Mouse (Mus musculus) brain, embryonic 14.5 days (tissue): Measurements from ENCODE around the gene Thbs1. TPM values are rescaled to one million over a fixed set of nuclear protein-coding genes. Genes with fewer than 3 reads are reported as not detected.

ENCODE experiments used
- DNase-seq: peaks from one replicate; pipeline ENCODE4 v3.0.0-alpha.2; 2011; ENCODE audit warnings: low read depth
- CTCF ChIP-seq: fragments of 200-500 bp; IDR thresholded peaks from 2 replicates; pipeline ENCODE4 v1.5.1; 2012; ENCODE audit warnings: inconsistent platforms, mild to moderate bottlenecking, moderate library complexity, borderline replicate concordance; ENCODE audit not compliant: insufficient read depth, insufficient read length; ENCODE audit errors: extremely low read depth
- POLR2A ChIP-seq: fragments of 200-500 bp; IDR thresholded peaks from 2 replicates; pipeline ENCODE4 v1.6.1; 2012; ENCODE audit warnings: mild to moderate bottlenecking, inconsistent platforms, borderline replicate concordance; ENCODE audit not compliant: poor library complexity, insufficient read depth, insufficient read length, severe bottlenecking; ENCODE audit errors: extremely low read depth
- polyA plus RNA-seq: library from polyadenylated mRNA; depleted of rRNA; stranded (reverse); fragments of >200 nt; gene quantifications from 2 replicates; pipeline ENCODE4 v1.2.3, GENCODE M21; 2012; rRNA removed

The Thbs1 gene
- polyA plus RNA-seq, result 3.0 and 9.3 TPM in 2 replicates

DNA sequence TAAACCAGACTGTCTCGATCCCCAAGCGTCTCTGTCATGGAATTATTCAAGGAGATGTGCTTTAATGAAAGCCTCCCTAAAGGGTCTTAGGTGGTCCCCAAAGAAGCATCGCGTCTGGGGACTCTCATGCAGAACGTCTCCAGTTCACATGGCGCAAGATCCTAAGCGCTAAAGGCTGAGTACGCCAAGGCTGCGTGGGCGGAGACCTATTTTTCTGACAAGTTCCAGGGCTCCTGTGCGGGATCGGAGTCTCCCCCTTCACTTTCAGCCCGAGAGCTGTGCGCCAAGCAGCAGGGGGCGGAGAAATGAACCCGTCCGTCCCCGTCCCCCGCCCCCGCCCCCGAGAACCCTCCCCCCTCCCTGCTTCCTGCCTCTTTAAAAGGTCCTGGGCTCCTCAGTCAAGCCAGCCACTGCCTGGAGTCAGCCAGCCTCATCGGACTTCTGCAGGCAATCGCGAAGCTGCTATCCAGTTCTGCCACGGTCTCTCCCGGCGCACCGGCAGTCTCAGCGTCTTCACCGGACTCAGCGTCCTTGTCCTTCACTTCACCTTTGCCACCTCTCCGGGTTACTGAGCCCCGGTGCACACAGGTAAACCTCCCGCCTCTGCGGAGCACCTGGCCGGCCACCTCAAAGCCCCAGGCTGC, at the start of gene Thbs1:
Gene Thbs1, plus strand, starts transcription at position 389 of the 644 bp plus-strand sequence.
- DNase-seq, result peak; percentile 80
- TF ChIP-seq POLR2A (peak; percentile 33; the same call in 1 of the 2 replicates), CTCF (no peak)

DNA sequence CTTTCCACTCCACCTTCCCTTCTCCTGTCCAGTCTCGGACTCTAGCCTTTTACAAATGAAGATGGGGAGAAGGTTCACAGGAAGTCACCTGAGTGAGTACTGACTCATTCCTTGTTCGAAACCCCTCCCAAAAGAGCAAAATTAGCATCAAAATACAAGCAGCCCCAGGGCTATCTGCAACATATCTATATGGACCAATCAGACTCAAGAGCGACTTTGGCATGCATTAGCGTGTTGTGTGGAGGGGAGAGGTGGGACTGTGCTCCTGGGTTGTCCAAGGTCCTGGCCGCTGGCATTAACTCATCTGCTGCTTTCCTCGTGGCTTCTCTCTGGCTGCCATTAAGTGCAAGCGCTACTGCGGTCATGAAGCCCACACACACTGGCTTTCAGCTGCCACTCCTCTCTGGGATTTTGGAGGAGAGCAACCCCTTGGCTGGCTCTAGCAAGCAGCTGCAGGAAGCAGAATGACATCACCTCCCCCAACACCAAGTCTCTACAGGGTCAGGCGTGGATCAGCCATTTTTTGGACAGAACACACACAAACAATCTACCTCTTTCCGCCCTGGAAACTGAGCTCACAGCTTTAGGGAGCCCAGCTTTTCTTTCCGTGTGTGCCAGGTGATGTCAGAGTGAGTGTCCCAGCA, 47.4 kb upstream of the Thbs1 start:
- DNase-seq, result no peak
- no peak for TF ChIP-seq CTCF

DNA sequence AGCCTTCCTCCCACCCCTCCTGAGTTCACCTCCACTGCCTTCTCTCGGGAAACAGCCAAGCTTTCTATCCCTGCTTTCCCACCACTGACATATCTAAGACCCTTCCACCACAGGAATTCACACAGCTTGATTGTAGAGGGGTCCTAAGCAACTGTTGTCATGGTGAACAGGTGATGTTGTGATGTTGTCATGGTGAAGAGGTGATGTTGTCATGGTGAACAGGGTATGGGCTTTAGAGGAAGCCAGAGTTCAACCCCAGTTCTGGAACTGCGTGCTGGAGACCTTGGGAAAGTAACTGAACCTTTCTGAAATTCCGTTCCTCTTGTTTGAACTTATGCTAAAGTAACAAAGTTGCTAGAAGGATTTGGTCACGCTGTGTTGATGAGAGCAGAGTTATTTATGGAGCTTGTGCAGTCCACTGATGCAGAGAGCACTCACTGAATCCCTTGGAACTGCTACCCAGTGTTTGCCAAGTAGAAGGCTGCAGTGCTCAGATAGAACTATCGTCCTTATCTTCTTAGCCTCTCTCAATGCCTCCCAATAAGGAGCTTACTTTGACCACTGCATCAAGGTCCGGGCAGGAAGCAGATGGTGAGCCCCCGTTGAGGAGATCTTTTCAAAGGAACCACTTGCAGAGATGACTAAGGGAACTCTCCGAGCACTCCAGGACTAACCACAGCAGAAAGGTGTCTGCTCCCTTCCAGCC, 45.5 kb upstream of the Thbs1 start:
- TF ChIP-seq POLR2A (no peak), CTCF (no peak)
- peak; percentile 11 for DNase-seq

DNA sequence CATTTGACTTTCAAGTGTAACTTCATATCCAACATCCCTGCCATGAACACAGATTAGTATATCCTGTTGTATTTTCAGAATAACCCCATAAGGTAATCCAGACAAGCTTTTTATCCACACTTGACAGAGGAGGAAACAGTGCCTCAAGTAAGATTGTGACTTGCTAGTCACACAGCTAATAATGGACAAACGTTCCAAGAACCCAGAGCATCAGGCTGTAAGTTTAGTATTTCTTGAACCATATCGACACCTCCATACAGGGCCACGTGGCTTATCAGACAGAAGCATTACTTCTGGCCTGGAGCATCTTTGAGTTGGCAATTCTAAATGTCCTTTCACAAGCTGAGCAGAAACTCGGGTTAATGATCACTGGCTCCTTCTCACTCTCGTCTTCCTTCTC, 41.7 kb upstream of the Thbs1 start:
- no peak for DNase-seq
- TF ChIP-seq CTCF (no peak), POLR2A (no peak)

DNA sequence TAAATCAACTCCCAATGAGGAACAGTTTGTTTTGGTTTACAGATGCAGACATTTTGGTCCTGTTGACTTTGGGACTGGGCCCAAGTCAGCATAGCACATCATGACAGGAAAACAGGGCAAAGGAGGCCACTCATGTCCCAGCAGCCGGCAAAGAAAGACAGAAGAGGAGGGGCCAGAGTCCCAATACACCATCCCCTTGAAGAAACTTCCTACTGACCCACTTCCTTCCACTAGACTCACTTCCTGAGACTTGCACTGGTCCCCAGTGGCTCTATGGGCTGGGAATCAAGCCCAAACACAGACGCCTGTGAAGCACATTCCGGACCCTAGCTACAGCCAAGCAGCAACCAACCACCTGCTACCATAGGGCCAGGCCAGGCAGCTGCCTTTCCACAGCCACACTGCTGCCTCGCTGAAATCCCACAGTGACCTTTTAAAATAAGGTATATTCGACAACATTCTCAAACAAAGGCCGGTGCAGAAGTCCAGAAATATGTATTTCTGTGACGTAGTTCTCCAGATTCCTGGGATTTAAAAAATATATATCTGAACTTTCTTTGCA, 38.8 kb upstream of the Thbs1 start:
- no peak for DNase-seq
- no peak for TF ChIP-seq POLR2A
- no peak for TF ChIP-seq CTCF

DNA sequence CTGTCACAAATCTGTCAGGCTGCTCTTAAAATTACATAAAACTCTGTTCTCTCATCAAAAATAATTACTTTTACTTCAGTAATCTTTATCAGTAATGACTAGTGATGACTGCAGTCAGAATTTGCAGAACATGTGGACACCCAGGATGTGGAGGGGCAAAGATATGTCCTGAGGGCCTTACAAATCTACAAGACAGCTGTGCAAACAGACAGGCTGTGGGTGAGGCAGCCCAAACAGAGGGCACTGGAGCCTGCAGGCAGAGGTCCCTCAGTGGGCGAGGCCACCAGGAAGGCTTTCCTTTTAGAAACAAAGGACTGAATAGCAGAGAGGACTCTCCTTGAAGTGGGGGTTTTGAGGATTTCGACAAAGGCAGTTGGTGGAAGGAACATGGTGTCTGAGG, 37.6 kb upstream of the Thbs1 start:
- TF ChIP-seq CTCF (no peak), POLR2A (no peak)
- DNase-seq, result no peak

DNA sequence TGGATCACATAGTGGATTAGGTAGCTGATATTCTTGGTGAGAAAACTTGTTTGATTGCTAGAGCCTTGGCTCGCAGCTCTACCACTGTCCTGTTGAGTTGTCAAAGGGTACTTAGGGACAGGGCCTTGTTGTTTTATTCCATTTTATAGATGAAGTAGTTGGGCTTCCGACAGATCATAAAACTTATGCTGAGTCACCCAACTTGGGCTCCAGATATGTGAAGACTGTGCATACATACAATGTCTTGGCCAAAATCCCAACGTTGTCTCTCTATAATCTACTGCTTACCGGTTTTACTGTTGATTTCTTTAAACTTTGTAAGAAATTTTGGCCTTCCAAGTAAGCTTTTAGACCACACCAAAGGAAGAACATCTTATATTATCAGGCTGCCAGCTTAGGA, 36.5 kb upstream of the Thbs1 start:
- TF ChIP-seq POLR2A (no peak), CTCF (no peak)
- no peak for DNase-seq

DNA sequence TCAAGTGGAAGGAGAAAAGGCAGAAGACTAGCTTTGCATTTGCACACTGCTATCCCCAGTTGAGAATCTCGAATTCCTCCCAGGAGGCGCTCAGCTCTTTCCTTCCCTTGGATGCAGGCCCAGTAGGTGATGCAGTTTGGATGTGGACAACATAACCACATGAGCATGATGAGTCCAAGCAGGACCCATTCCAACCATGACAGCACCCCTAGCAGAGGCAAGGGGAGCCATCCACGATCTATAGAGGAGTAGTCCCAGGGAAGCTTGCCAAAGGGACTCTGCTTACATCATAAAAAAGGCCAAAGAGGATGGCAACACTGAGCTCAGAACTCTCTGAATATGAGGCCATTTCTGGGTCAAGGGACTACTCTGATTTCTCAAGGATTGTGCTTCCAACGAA, 32.5 kb upstream of the Thbs1 start:
- no peak for TF ChIP-seq CTCF
- no peak for TF ChIP-seq POLR2A

DNA sequence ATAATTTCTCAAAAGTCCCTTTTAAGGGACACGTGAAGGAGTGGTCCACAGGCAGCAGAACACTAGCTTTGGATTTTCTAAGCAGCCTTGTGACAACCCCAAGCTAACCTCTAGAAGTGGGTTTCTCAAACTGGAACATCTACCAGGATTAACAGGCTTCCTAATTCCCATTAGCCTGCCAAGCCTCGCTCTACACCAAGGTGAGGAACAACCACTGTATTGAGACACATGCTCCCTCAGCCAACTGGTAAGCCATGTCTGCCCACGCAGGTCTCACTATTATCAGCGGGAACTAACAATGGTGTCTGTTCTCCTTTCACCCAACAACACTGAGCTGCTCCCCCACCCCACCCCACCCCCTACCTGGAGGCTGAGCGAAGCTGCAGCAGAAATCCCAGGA, 30.1 kb upstream of the Thbs1 start:
- no peak for DNase-seq
- TF ChIP-seq POLR2A, result no peak
- TF ChIP-seq CTCF, result no peak

More for the DNA sequence above, 32.5 kb upstream of the Thbs1 start:
- DNase-seq, result no peak

DNA sequence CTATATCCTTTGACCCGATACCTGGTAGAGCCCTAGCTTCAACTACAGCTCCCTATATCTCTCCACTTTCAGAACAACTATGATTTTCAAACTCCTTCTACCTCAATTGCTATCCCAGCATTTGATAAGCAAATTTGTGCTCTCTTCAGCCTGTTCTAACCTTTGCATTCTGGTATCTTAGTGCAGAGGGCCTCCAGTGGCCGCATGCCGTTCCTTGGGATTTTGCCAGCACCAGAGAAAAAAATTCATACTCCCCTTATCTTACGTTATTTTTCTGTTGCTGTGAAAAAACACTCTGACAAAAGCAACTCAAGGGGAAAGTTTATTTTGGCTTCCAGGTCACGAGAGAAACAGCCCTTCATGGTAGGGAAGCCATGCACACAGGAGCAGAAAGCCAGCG, 28.0 kb upstream of the Thbs1 start:
- DNase-seq, result no peak
- no peak for TF ChIP-seq CTCF
- TF ChIP-seq POLR2A, result no peak

DNA sequence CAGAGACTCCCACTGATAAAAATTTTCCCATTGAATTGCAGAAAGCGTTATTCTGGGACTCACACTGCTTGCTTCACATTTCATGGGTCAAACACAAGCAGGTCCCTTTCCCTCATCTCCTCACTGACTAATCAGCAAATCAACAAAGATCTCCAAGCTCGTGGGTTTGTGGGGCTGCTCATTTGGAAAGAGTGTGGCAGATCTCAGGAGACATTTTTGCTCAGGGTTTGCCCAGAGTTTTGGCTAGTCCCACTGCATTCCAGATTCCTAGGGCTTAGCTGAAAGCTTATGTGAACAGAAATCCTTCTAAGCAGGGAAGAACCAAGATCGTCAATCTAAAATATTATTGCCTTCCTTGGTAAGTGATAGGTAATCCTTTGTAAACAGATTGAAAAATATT, 27.0 kb upstream of the Thbs1 start:
- no peak for TF ChIP-seq CTCF
- TF ChIP-seq POLR2A, result no peak
- DNase-seq, result no peak
